Mouse (Mus musculus) heart, adult 18-20 months (tissue): ENCODE results near the gene Slit2. TPM values are rescaled to one million over a fixed set of nuclear protein-coding genes. Genes with fewer than 3 reads are reported as not detected.

Source experiments
- DNase-seq, 2 experiments: peaks; one replicate each; pipeline ENCODE4 v3.0.0; 2021 to 2022; ENCODE audit warnings: mixed read lengths in 1 of 2
- total RNA-seq, 2 experiments: library from RNA; stranded (reverse); gene quantifications; 2 replicates each; pipeline ENCODE4 v1.2.3; 2021

Slit2 gene
- total RNA-seq, 2 experiments from 2014 or later = 4.1 to 4.7 TPM

GRCm38 (mm10) chr5:48230430-48231080 lies 247.6 kb downstream of the Slit2 start:
- no peak for DNase-seq

- DNase-seq = no peak
These were observed 251.8 kb downstream of the Slit2 start for GRCm38 (mm10) chr5:48234728-48235127.

- DNase-seq = no peak
These were observed 252.3 kb downstream of the Slit2 start for GRCm38 (mm10) chr5:48235270-48235669.

DNA sequence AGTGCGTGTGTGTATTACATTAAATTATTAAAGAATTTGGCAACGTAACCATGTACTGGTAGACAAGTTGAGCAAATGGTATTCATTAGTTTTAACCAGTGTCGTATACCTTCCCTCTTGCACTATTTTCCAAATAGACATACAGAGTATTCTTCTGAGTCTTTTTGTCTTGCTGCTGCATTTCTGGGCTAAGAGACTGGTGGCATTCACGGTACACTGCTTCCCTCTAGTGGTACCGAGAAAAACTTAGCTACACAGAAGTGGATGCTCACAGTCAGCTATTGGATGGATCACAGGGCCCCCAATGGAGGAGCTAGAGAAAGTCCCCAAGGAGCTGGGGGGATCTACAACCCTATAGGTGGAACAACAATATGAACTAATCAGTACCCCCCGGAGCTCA lies 257.8 kb downstream of the Slit2 start:
- DNase-seq = peak; percentile 2 to 41

GRCm38 (mm10) chr5:48248327-48248726 lies 265.4 kb downstream of the Slit2 start:
- no peak for DNase-seq

DNA sequence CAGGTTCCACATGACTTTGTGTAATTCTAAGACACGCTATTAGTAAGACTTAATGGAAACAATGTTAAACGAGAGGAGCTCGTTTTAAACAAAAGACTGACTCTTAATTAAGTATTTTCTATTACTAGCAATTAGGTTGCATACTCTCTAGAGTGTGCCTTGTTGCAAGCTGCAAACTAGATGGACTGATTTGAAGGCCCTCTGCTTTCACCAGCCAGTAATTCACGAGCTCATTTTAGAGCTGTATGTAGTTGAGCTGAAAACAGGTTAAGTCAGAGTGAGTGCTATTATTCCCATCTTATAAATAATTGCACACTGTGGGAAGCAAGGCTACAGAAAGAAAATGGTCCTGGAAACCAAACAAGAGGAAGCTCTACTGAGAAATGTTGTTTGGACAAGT lies 294.6 kb downstream of the Slit2 start:
- no peak for DNase-seq

- peak; percentile 63 to 74 for DNase-seq
These were observed 318.2 kb downstream of the Slit2 start for GRCm38 (mm10) chr5:48301186-48301585.

DNA sequence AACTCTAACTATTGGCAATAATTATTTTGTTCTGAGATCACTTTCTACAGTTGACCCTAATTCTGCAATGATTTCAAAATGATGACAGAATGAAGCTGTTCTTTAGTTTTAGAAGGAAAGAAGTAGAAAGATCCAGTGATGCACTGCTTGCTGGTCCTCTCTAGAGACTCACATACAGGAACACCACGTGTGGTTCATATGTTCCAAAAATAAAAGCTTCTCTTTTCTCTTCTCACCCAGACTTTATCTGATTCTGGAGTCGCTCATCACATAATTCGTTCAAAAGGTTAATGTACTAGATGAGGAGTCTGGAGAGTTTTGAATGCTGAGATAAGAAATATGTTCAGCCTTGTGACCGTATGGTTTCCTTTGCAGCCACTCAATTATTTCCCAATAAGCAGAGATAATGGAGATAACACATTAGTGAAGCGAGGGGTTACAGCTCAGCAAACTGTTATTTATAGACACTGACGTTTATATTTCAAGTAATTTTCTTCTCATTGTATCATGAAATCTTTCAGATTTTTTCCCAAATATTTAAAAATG lies 332.2 kb downstream of the Slit2 start:
- DNase-seq = no peak

DNA sequence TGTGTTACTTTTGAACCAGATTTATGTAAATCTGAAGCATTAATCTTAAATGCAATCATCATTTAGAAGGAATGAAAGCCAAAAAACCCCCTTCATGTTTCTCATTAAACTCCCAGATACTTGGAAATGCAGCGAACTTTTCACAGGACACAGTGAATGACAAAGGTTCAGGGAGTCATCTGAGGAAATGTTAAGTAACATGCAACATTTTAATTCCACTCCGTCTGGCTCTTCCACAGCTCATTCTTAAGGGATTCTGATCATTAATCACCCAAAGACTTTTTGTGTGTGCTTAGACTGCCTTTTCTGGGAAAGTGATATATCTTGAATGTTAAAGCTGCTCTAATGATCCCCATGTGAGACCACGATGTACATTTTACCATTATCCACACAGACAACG lies 337.7 kb downstream of the Slit2 start:
- no peak for DNase-seq

- DNase-seq = no peak
These were observed 343.3 kb downstream of the Slit2 start for GRCm38 (mm10) chr5:48326221-48326620.

- no peak for DNase-seq
These were observed 344.7 kb downstream of the Slit2 start, which contains the start of gene 5730480H06Rik for GRCm38 (mm10) chr5:48327652-48328051. TSS of gene 5730480H06Rik (plus strand) at chr5:48327952.

DNA sequence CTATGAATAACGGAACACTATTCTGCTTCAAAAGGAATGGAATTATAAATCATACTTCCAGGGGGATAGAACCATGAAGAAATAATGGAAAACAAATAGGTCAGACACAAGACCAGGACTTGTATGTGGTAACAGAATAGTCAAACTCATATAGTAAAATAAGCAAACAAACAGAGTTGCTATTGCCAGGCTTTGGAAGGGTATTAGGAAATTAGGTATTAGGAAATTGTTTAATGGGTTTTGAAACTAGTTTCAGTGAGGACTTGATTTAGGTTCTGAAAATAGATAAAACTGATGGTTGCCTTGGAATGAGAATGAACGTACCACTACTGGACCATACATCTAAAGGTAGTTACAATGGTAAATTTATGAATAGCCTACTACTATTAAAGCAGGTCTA lies 346.8 kb downstream of the Slit2 start:
- no peak for DNase-seq

DNA sequence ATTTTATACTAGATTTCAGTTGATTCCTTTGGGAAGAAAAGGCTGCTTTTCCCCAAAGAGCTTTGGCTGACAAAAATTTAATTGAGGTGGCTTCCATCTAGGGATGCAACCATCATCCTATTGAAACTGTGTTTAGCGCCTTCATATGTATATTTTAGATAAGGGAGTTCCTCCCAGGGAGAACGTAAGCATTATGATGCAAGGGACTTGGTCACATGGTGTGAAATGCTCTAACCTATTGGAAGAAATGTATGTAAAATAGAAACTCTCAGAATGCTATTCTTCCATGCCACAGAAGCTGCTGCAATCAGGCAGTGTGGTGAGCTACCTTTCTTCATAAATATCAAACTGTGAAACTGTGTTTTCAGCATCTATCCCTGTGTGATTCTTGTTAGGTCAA lies 347.9 kb downstream of the Slit2 start:
- DNase-seq = no peak

GRCm38 (mm10) chr5:48331441-48331840 lies 348.5 kb downstream of the Slit2 start:
- no peak for DNase-seq

DNA sequence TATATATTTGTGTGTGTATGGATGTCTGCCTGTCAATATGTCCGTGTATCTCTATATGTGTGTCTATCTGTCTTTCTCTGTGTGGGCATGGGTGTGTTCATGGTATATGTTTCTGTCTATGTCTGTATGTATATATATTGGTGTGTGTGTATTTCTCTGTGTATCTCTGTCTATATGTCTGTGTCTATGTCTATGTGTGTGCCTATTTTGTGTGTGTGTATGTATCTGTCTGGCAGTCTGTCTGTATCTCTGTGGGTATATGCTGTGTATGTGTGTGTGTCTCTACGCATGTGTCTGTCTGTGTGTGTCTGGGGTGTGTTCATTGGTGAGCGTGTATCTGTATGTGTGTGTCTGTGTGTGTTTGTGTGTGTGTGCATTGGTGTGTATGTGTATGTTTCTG lies 350.5 kb downstream of the Slit2 start:
- no peak for DNase-seq

- no peak for DNase-seq
These were observed 351.1 kb downstream of the Slit2 start for GRCm38 (mm10) chr5:48333884-48334513.

DNA sequence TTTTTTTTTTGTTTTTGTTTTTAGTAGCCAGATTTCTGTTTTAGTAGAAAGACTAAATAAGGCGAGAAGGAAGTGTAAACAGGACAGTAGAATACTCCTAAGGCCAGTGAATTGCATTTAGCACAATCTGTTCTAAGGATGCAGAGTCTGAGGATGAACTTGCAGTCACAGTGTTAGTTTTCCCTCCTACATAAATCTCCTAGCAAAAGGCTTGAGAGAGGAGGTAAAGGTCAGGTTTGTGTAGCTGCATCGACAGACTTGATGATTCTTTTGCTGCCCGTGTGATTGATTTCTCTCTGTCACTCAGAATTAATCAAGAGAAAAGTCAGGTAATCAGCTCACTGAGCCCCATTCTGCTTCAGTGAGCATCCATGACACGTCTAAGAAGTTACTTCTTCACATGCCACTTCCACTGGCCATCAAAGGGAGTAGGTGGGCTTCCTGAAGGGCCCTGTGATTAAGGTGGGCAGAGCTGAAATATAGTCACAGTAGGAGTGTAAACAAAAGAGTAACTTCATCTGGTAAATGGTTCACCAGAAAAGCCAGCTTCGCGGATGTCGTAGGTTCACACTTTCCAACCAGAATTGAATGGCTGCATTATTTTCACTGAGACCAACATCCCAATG lies 358.0 kb downstream of the Slit2 start:
- no peak for DNase-seq

DNA sequence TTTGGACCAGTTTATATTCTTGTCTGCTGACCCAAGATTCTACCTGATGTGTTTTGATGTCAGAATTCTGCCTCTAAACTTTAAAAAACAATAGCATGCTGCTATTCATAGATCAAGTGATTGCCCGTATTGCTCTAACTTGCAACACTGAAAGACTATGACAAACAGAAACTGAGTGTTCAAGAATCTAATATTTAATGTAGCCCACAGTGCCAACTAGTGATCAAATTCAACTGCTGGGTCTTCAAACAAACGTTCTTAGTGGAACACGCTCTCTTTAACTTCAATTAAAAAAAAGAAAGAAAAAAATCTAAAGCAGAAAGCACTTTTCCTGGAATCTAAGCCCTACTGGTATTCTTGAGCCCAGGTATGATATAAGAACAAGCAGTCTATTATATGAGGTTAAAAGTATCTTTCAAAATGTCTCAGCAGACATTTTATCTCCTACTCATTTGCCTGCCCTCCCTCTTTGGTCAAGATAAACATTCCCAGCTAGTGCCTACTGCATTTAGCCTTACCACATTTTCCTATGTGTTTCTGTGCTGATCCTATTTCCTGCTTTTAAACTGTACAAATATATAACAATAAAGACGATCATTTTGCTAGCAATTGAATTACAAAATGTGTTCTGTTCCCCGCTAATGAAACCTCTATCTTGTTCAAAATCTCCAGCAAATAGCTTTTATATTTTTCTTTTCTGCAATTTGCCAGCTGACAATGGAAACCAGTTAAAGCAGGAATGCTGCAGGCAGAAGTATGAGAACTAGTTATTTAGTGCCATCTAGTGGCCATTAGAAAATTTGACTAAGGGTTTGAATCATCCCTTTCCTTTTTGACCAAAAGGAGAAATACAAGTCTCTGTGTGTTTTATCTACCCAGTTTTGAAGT lies 362.4 kb downstream of the Slit2 start:
- peak in 1 of 2 experiments; percentile 17 for DNase-seq

- no peak for DNase-seq
These were observed 363.2 kb downstream of the Slit2 start for GRCm38 (mm10) chr5:48345983-48346648.

DNA sequence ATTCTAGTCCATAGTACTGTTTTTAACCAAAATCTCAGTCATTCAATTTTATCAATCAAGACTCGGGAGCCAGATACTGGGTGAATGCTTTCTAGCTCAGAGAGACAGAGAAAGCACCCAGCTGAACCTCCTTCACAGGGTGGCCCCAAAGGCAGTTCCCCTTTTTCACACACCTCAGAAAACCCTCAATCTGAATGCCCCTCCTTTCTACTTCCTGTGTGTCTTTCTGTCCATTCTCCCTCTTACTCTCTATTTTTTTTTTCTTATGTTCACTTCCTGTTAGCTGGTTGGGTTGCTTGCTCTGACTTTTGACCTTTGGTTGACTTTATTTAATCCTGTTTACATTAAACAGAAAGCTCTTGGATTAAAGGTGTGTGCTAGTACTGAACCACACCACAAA lies 366.4 kb downstream of the Slit2 start:
- no peak for DNase-seq
